7 mouse cellular contexts compared by ENCODE assay signal in genomic region chr4:135855536-135856222, GRCm38 (mm10). TPM values are rescaled to one million over a fixed set of nuclear protein-coding genes. Genes with fewer than 3 reads are reported as not detected.
DNase-seq lines count a peak whose midpoint lies in the region; ATAC-seq and TF ChIP-seq lines count a peak whose summit lies in the region.

Gene Srsf10, plus strand, starts transcription at chr4:135855747.

- peak within 1 kb of the TSS; percentile 94 for H3K4me3 ChIP-seq in intestine, postnatal 0 days (ENCODE audit: low read depth, low read length)
- peak within 1 kb of the TSS; percentile 81 for H3K4me3 ChIP-seq in midbrain, embryonic 12.5 days
- H3K4me3 ChIP-seq in small intestine, adult 2 months (ENCODE audit: low read depth, low read length) = peak within 1 kb of the TSS; percentile 80

- peak; percentile 89; the same call in 1 of the 2 replicates for TF ChIP-seq POLR2A in small intestine, adult 2 months (IDR thresholded peaks at IDR 0.05; ENCODE audit: low read depth, low read length)

- H3K36me3 ChIP-seq in intestine, postnatal 0 days (ENCODE audit: control insufficient read depth, insufficient read depth) = peaks cover 4% of the 10 kb centered on the region; the same call in 1 of the 2 replicates
- H3K36me3 ChIP-seq in midbrain, embryonic 12.5 days = no peaks in the 10 kb centered on the region
- H3K36me3 ChIP-seq in small intestine, adult 2 months (ENCODE audit: control insufficient read depth, insufficient read depth, low read length) = no peaks in the 10 kb centered on the region; the same call in 1 of the 2 replicates

- WGBS in intestine, postnatal 0 days = under 1% methylated on average over 61 of the region's 67 CpGs
- WGBS in midbrain, embryonic 12.5 days = under 1% methylated on average over 53 of the region's 67 CpGs
- under 1% methylated on average over 67 of the region's 67 CpGs for WGBS in small intestine, adult 2 months

- peak within 1 kb of the TSS; percentile 87 for H3K9ac ChIP-seq in intestine, postnatal 0 days (ENCODE audit: low read depth, low read length)
- H3K9ac ChIP-seq in midbrain, embryonic 12.5 days (replicated peaks) = peak within 1 kb of the TSS; percentile 96

- peak within 1 kb of the TSS; percentile 98 for H3K27ac ChIP-seq in intestine, postnatal 0 days (ENCODE audit: low read depth, low read length)
- peak within 1 kb of the TSS; percentile 99 for H3K27ac ChIP-seq in midbrain, embryonic 12.5 days (replicated peaks)
- peak within 1 kb of the TSS; percentile 91 for H3K27ac ChIP-seq in small intestine, adult 2 months (ENCODE audit: insufficient read depth, low read depth, low read length)

- no peak for TF ChIP-seq CTCF in intestine, postnatal 0 days (IDR thresholded peaks at IDR 0.05; ENCODE audit: low read depth)
- TF ChIP-seq CTCF in small intestine, adult 2 months (IDR thresholded peaks at IDR 0.05; ENCODE audit: extremely low read depth, insufficient read length, insufficient replicate concordance, low read depth, low read length) = no peak

- intact Hi-C loops in left cerebral cortex, postnatal 4 days (cut with DNase I) = loop anchor here (2.0 kb wide), 1 partner anchor 15 kb away; no protein-coding TSS in a partner anchor

- peaks cover 3% of the 10 kb centered on the region; the same call in 1 of the 2 replicates for H3K4me1 ChIP-seq in intestine, postnatal 0 days (replicated peaks; ENCODE audit: control insufficient read depth, insufficient read depth, low read length)
- peaks cover 48% of the 10 kb centered on the region for H3K4me1 ChIP-seq in midbrain, embryonic 12.5 days
- H3K4me1 ChIP-seq in small intestine, adult 2 months (ENCODE audit: control insufficient read depth, insufficient read depth, insufficient read length, low read length) = no peaks in the 10 kb centered on the region

- no peaks in the 10 kb centered on the region for H3K27me3 ChIP-seq in intestine, postnatal 0 days (replicated peaks; ENCODE audit: control insufficient read depth, insufficient read depth, low read length)
- no peaks in the 10 kb centered on the region for H3K27me3 ChIP-seq in midbrain, embryonic 12.5 days
- H3K27me3 ChIP-seq in small intestine, adult 2 months (ENCODE audit: control insufficient read depth, insufficient read depth, low read length) = no peaks in the 10 kb centered on the region

- ATAC-seq in intestine, postnatal 0 days = peak; percentile 98
- peak; percentile 94 for ATAC-seq in midbrain, embryonic 12.5 days (ENCODE audit: low FRiP score, low read depth)

- peak; percentile 99 for DNase-seq in adrenal gland, adult 2 months
- DNase-seq in embryo, embryonic 11.5 days (ENCODE audit: low read depth, low spot score) = peak; percentile 97
- peak; percentile 95 to 97 for DNase-seq in gastrocnemius, postnatal 4 days (ENCODE audit: low spot score in 2 of 2)
- DNase-seq in left cerebral cortex, postnatal 4 days = peak; percentile 99

- no peaks in the 10 kb centered on the region for H3K9me3 ChIP-seq in intestine, postnatal 0 days (ENCODE audit: control insufficient read depth)
- H3K9me3 ChIP-seq in midbrain, embryonic 12.5 days = no peaks in the 10 kb centered on the region

- H3K4me2 ChIP-seq in intestine, postnatal 0 days (replicated peaks; ENCODE audit: low read depth) = peak within 1 kb of the TSS; percentile 84
- H3K4me2 ChIP-seq in midbrain, embryonic 12.5 days (replicated peaks) = peak within 1 kb of the TSS; percentile 79

RNA-seq across cellular contexts. Expression of gene Srsf10, which starts in this region (rescaled TPM):
- 100 to 1,000 TPM in 1 of 2 experiments, 10 to 100 TPM in 1; 84.2 to 139 TPM for total RNA-seq in adrenal gland, adult 2 months (2021)
- polyA plus RNA-seq in adrenal gland, adult 2 months (2012; rRNA removed) = 111 and 117 TPM in 2 replicates
- total RNA-seq in gastrocnemius, postnatal 4 days (2021) = 10 to 100 TPM; 61.0 to 86.0 TPM
- 84.2 and 89.2 TPM in 2 replicates for polyA plus RNA-seq in intestine, postnatal 0 days (2015; fragmentation: Nextera tagmentation; extraction: Ambion mirVana)
- 100 to 1,000 TPM; 103 to 120 TPM for total RNA-seq in left cerebral cortex, postnatal 4 days (2021)
- 351 and 371 TPM in 2 replicates for polyA plus RNA-seq in midbrain, embryonic 12.5 days (2016; fragmentation: Nextera tagmentation; extraction: Ambion mirVana)
- 29.5 and 48.2 TPM in 2 replicates for polyA plus RNA-seq in small intestine, adult 2 months (2012; rRNA removed)

Comparison
In these comparisons a context has a peak if more than half of its experiments do, and no peak if none do; other contexts are left out.
1. Peak in every context shown above with its lines: DNase-seq, ATAC-seq, H3K4me3 ChIP-seq and H3K27ac ChIP-seq.